Comparison of ENCODE assay signal across 27 mouse cellular contexts in the genomic region with DNA sequence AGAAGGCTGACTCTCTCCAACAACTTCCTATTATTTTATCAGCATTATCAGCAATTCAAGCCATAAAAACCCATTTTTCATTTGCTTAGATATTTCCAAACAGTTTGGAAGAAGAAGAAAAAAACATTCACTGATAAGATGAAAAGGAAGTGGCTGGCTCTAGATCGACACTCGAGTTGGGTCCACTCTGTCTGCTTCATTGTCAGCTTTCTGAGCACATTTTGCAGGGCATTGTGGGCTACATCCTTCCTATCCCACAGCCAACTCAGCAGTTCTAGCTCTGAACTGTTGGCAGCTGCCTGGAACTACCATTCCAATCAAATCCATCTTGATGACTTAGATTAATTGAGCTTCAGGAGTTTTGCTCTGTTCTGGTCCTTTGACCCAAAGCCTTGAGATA. TPM values are rescaled to one million over a fixed set of nuclear protein-coding genes. Genes with fewer than 3 reads are reported as not detected.
DNase-seq lines count a peak whose midpoint lies in the region; ATAC-seq and TF ChIP-seq lines count a peak whose summit lies in the region.
"Had no signal": no experiment of that assay in that cellular context is flagged by ENCODE, and none has a peak within 500 bp of the region (broad histone marks: within the 10 kb centered on the region; RNA-seq: fewer than 3 reads in every experiment).

No protein-coding gene starts in this region.

- H3K36me3 ChIP-seq in kidney, postnatal 0 days (ENCODE audit: insufficient read depth, low read length): no peaks in the 10 kb centered on the region
- H3K36me3 ChIP-seq in lung, embryonic 14.5 days (ENCODE audit: insufficient read depth): no peaks in the 10 kb centered on the region
- H3K36me3 ChIP-seq in midbrain, postnatal 0 days (ENCODE audit: insufficient read depth, low read length): no peaks in the 10 kb centered on the region
- H3K36me3 ChIP-seq in midbrain, embryonic 10.5 days: no peaks in the 10 kb centered on the region
- H3K36me3 ChIP-seq: embryonic facial prominence, embryonic 12.5 days; embryonic facial prominence, embryonic 15.5 days; heart, embryonic 12.5 days; heart, embryonic 15.5 days; hindbrain, embryonic 12.5 days had no signal

- no peak for ATAC-seq in kidney, postnatal 0 days (replicated peaks; ENCODE audit: low FRiP score, low read depth)
- peak; percentile 62; the same call in 1 of the 2 replicates for ATAC-seq in lung, embryonic 14.5 days (ENCODE audit: insufficient read depth)
- ATAC-seq in midbrain, postnatal 0 days (ENCODE audit: low FRiP score): no peak
- ATAC-seq: forebrain, embryonic 14.5 days; forebrain, postnatal 0 days; hindbrain, embryonic 16.5 days; Patski had no signal

- no peak for TF ChIP-seq POLR2A in lung, adult 2 months (IDR thresholded peaks at IDR 0.05; ENCODE audit: borderline replicate concordance, extremely low read depth, low read depth, low read length)

- TF ChIP-seq CTCF in kidney, postnatal 0 days (IDR thresholded peaks at IDR 0.05; ENCODE audit: low read depth): no peak
- no peak for TF ChIP-seq CTCF in lung, embryonic 14.5 days (IDR thresholded peaks at IDR 0.05; ENCODE audit: low read depth)
- no peak for TF ChIP-seq CTCF in lung, adult 2 months (IDR thresholded peaks at IDR 0.05; ENCODE audit: insufficient read depth, low read length)
- no peak for TF ChIP-seq CTCF in midbrain, postnatal 0 days (IDR thresholded peaks at IDR 0.05)

- H3K4me2 ChIP-seq in kidney, postnatal 0 days (ENCODE audit: low read length): no peak overlapping the region
- H3K4me2 ChIP-seq in lung, embryonic 14.5 days: no peak overlapping the region
- H3K4me2 ChIP-seq in midbrain, postnatal 0 days (ENCODE audit: low read depth, low read length, poor library complexity, severe bottlenecking): no peak overlapping the region
- H3K4me2 ChIP-seq: embryonic facial prominence, embryonic 12.5 days; embryonic facial prominence, embryonic 15.5 days; heart, embryonic 12.5 days; heart, embryonic 15.5 days; hindbrain, embryonic 12.5 days had no signal

- no peak overlapping the region for H3K9ac ChIP-seq in kidney, postnatal 0 days (ENCODE audit: low read depth, low read length)
- no peak overlapping the region for H3K9ac ChIP-seq in lung, embryonic 14.5 days
- no peak overlapping the region for H3K9ac ChIP-seq in midbrain, postnatal 0 days (replicated peaks; ENCODE audit: low read length, poor library complexity, severe bottlenecking)
- H3K9ac ChIP-seq: embryonic facial prominence, embryonic 12.5 days; embryonic facial prominence, embryonic 15.5 days; forebrain, postnatal 0 days; heart, embryonic 12.5 days; heart, embryonic 15.5 days; hindbrain, embryonic 12.5 days had no signal

- H3K9me3 ChIP-seq in kidney, postnatal 0 days (replicated peaks; ENCODE audit: low read length): no peaks in the 10 kb centered on the region
- H3K9me3 ChIP-seq in lung, embryonic 14.5 days (ENCODE audit: low read depth, low read length): no peaks in the 10 kb centered on the region
- H3K9me3 ChIP-seq in midbrain, postnatal 0 days (ENCODE audit: low read length): no peaks in the 10 kb centered on the region
- no peaks in the 10 kb centered on the region for H3K9me3 ChIP-seq in midbrain, embryonic 10.5 days (replicated peaks)
- H3K9me3 ChIP-seq: embryonic facial prominence, embryonic 12.5 days; embryonic facial prominence, embryonic 15.5 days; heart, embryonic 12.5 days; heart, embryonic 15.5 days; hindbrain, embryonic 12.5 days had no signal

- WGBS in kidney, postnatal 0 days: 41% methylated on average over 2 of the region's 2 CpGs
- 11% methylated on average over 2 of the region's 2 CpGs for WGBS in lung, embryonic 14.5 days
- 13% methylated on average over 2 of the region's 2 CpGs for WGBS in lung, adult 2 months
- WGBS in midbrain, postnatal 0 days: 46% methylated on average over 2 of the region's 2 CpGs
- WGBS in midbrain, embryonic 10.5 days: 92% methylated on average over 2 of the region's 2 CpGs

- H3K4me3 ChIP-seq in kidney, postnatal 0 days (replicated peaks; ENCODE audit: low read depth, low read length): no peak overlapping the region
- H3K4me3 ChIP-seq in lung, embryonic 14.5 days (ENCODE audit: low read depth, low read length): no peak overlapping the region
- H3K4me3 ChIP-seq in lung, adult 2 months (replicated peaks; ENCODE audit: extremely low read depth, low read depth, low read length): no peak overlapping the region
- H3K4me3 ChIP-seq in midbrain, postnatal 0 days (ENCODE audit: low read depth, low read length): no peak overlapping the region
- no peak overlapping the region for H3K4me3 ChIP-seq in midbrain, embryonic 10.5 days
- H3K4me3 ChIP-seq: embryonic facial prominence, embryonic 12.5 days; embryonic facial prominence, embryonic 15.5 days; gastrocnemius, adult 2 months; heart, embryonic 12.5 days; heart, embryonic 15.5 days; hindbrain, embryonic 12.5 days had no signal

- DNase-seq in heart, adult 11 months: peak; percentile 57
- no peak for DNase-seq in heart, postnatal 4 days
- DNase-seq in kidney, postnatal 0 days (ENCODE audit: low spot score): peak; percentile 53
- no peak for DNase-seq in kidney, postnatal 25 days
- peak; percentile 58 for DNase-seq in lung, embryonic 14.5 days
- DNase-seq in lung, adult 2 months: no peak
- peak; percentile 41 for DNase-seq in midbrain, postnatal 0 days (ENCODE audit: low spot score)
- DNase-seq in midbrain, embryonic 10.5 days (ENCODE audit: low spot score): no peak
- DNase-seq: adrenal gland, postnatal 10 days; adrenal gland, postnatal 36 days; cerebellum, adult 18-20 months; cerebellum, adult 9-10 months; cerebellum, postnatal 14 days; forebrain, postnatal 0 days; gastrocnemius, adult 2 months; gastrocnemius, postnatal 14 days; heart, adult 18-20 months; heart, postnatal 10 days; heart, postnatal 36 days had no signal

- H3K27me3 ChIP-seq in kidney, postnatal 0 days (ENCODE audit: insufficient read depth, low read length): no peaks in the 10 kb centered on the region
- no peaks in the 10 kb centered on the region for H3K27me3 ChIP-seq in lung, embryonic 14.5 days (ENCODE audit: insufficient read depth, low read length)
- no peaks in the 10 kb centered on the region for H3K27me3 ChIP-seq in midbrain, postnatal 0 days (ENCODE audit: insufficient read depth, low read length)
- H3K27me3 ChIP-seq in midbrain, embryonic 10.5 days (ENCODE audit: low read depth, poor library complexity, severe bottlenecking): no peaks in the 10 kb centered on the region
- H3K27me3 ChIP-seq: embryonic facial prominence, embryonic 12.5 days; embryonic facial prominence, embryonic 15.5 days; heart, embryonic 12.5 days; heart, embryonic 15.5 days; hindbrain, embryonic 12.5 days; Patski had no signal

- H3K27ac ChIP-seq in kidney, postnatal 0 days: no peak overlapping the region
- no peak overlapping the region for H3K27ac ChIP-seq in lung, embryonic 14.5 days (ENCODE audit: low read depth)
- no peak overlapping the region for H3K27ac ChIP-seq in midbrain, postnatal 0 days (ENCODE audit: low read depth, low read length)
- H3K27ac ChIP-seq in midbrain, embryonic 10.5 days (replicated peaks): no peak overlapping the region
- H3K27ac ChIP-seq: embryonic facial prominence, embryonic 12.5 days; embryonic facial prominence, embryonic 15.5 days; gastrocnemius, adult 2 months; heart, embryonic 15.5 days; hindbrain, embryonic 12.5 days had no signal

- no peaks in the 10 kb centered on the region for H3K4me1 ChIP-seq in kidney, postnatal 0 days (replicated peaks; ENCODE audit: insufficient read depth, low read length)
- no peaks in the 10 kb centered on the region for H3K4me1 ChIP-seq in lung, embryonic 14.5 days (ENCODE audit: insufficient read depth)
- no peaks in the 10 kb centered on the region for H3K4me1 ChIP-seq in lung, adult 2 months (ENCODE audit: control insufficient read depth, insufficient read depth, low read length)
- no peaks in the 10 kb centered on the region for H3K4me1 ChIP-seq in midbrain, postnatal 0 days (ENCODE audit: insufficient read depth, low read length)
- H3K4me1 ChIP-seq in midbrain, embryonic 10.5 days: no peaks in the 10 kb centered on the region
- H3K4me1 ChIP-seq: embryonic facial prominence, embryonic 12.5 days; embryonic facial prominence, embryonic 15.5 days; heart, embryonic 12.5 days; heart, embryonic 15.5 days; hindbrain, embryonic 12.5 days had no signal

RNA-seq across cellular contexts. Expression of a gene that starts 40.0 kb away (rescaled TPM):
- 1 to 10 TPM in 1 of 2 experiments, under 1 TPM in 1; 0.88 to 1.6 TPM for total RNA-seq in heart, postnatal 4 days (2021)
- 0.82 and 1.3 TPM in 2 replicates for polyA plus RNA-seq in kidney, postnatal 0 days (2015; fragmentation: Nextera tagmentation; extraction: Ambion mirVana)
- polyA plus RNA-seq in lung, embryonic 14.5 days (2014; fragmentation: Nextera tagmentation; extraction: Ambion mirVana): 1.4 and 1.8 TPM in 2 replicates
- 0.37 and 0.80 TPM in 2 replicates for polyA plus RNA-seq in lung, adult 2 months (2012; rRNA removed)
- 47.2 and 55.2 TPM in 2 replicates for total RNA-seq in midbrain, postnatal 0 days (2014; rRNA removed)
- 56.3 and 61.4 TPM in 2 replicates for polyA plus RNA-seq in midbrain, postnatal 0 days (2015; fragmentation: Nextera tagmentation; extraction: Ambion mirVana)
- polyA plus RNA-seq in midbrain, embryonic 10.5 days (2016; fragmentation: Nextera tagmentation; extraction: Ambion mirVana): 4.0 and 5.5 TPM in 2 replicates

Comparison
In these comparisons a context has a peak if more than half of its experiments do, and no peak if none do; other contexts are left out.
1. DNase-seq: peak in heart, adult 11 months (single experiment), kidney, postnatal 0 days (single experiment), lung, embryonic 14.5 days (single experiment) and midbrain, postnatal 0 days (single experiment); none in heart, postnatal 4 days (single experiment), kidney, postnatal 25 days (0 of 2), lung, adult 2 months (single experiment) and midbrain, embryonic 10.5 days (single experiment).